Mouse (Mus musculus) olfactory bulb, adult 2 months (tissue): ENCODE measurements around the gene Trak1.

ENCODE experiments used
- CTCF ChIP-seq: fragments of 200-500 bp; IDR thresholded peaks from 2 replicates; pipeline ENCODE4 v1.5.1; 2012; ENCODE audit warnings: low read depth, mild to moderate bottlenecking, low read length, moderate library complexity; ENCODE audit not compliant: insufficient read depth
- POLR2A ChIP-seq: fragments of 200-500 bp; IDR thresholded peaks from 2 replicates; pipeline ENCODE4 v1.6.1; 2012; ENCODE audit warnings: mild to moderate bottlenecking, low read depth, low read length, moderate library complexity; ENCODE audit not compliant: insufficient read depth

DNA sequence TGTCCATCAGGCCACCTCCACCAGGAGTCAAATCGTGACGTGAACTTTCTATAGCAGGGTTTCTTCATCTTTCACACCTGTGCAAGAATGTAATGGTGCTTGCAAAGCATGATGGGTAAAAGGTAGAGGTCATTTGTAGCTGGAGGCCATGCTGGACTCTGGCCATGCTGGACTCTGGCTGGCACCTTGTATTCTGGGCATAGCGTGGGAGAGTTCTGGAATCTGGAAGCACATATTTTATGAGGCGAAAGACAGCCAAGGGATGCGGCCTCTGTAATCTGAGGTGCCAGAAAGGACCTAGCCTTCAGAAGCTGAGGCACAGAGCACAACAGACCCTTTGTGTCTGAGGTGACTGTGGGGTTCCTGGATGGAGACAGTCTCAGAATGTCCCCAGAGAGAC is 78.8 kb downstream of the Trak1 start:
- TF ChIP-seq POLR2A (no peak), CTCF (no peak)
